Mouse (Mus musculus) liver, embryonic 14.5 days (tissue): Measurements from ENCODE around the gene Pdcd6ip. TPM values are rescaled to one million over a fixed set of nuclear protein-coding genes. Genes with fewer than 3 reads are reported as not detected.

ENCODE experiments used
- ATAC-seq: fragments of 200-750 bp; cut with Nextera tagmentation; 2 replicates; pipeline ENCODE4 v1.8.0; 2017; ENCODE audit warnings: moderate number of reproducible peaks, mild to moderate bottlenecking, moderate library complexity; ENCODE audit not compliant: insufficient read depth
- DNase-seq, 3 experiments: peaks; one replicate each; pipeline ENCODE4 v3.0.0-alpha.2; 2012 to 2013; ENCODE audit warnings: low read depth in 3 of 3, low spot score in 3 of 3
- H3K27ac ChIP-seq: fragments of 300-500 bp; sonication (generic); 2 replicates; pipeline ENCODE4 v1.5.1; 2014; ENCODE audit warnings: moderate library complexity, mild to moderate bottlenecking, control low read depth, inconsistent platforms
- H3K27me3 ChIP-seq: fragments of 300-500 bp; sonication (generic); 2 replicates; pipeline ENCODE4 v1.6.1; 2014; ENCODE audit warnings: mild to moderate bottlenecking, low read length, moderate library complexity; ENCODE audit not compliant: control insufficient read depth, insufficient read depth
- H3K36me3 ChIP-seq: fragments of 300-500 bp; sonication (generic); replicated peaks from 2 replicates; pipeline ENCODE4 v1.6.1; 2014; ENCODE audit warnings: low read depth; ENCODE audit not compliant: control insufficient read depth, insufficient read depth
- H3K4me1 ChIP-seq, 2 experiments: fragments of 200-500 bp in 1 of 2; fragments of 300-500 bp in 1 of 2; sonication (generic) in 1 of 2; replicated peaks; 2 replicates each; pipeline ENCODE4 v1.6.1; 2012 to 2014; ENCODE audit warnings: antibody characterized with exemption in 1 of 2, inconsistent platforms in 1 of 2, low read length in 1 of 2; ENCODE audit not compliant: control insufficient read depth in 2 of 2, insufficient read depth in 2 of 2
- H3K4me2 ChIP-seq: fragments of 300-500 bp; sonication (generic); 2 replicates; pipeline ENCODE4 v1.6.1; 2014; ENCODE audit warnings: low read depth, mild to moderate bottlenecking, control low read depth, moderate library complexity
- H3K4me3 ChIP-seq, 2 experiments: fragments of 200-500 bp in 1 of 2; fragments of 300-500 bp in 1 of 2; sonication (generic) in 1 of 2; 2 replicates each; pipeline ENCODE4 v1.5.1; 2012 to 2014; ENCODE audit warnings: low read depth in 2 of 2, low read length in 2 of 2, mild to moderate bottlenecking in 2 of 2, control low read depth in 1 of 2, inconsistent platforms in 1 of 2, moderate library complexity in 1 of 2; ENCODE audit not compliant: insufficient read depth in 1 of 2
- H3K9ac ChIP-seq: fragments of 300-500 bp; sonication (generic); replicated peaks from 2 replicates; pipeline ENCODE4 v1.6.1; 2014; ENCODE audit warnings: mild to moderate bottlenecking, control low read depth, moderate library complexity
- H3K9me3 ChIP-seq: fragments of 300-500 bp; sonication (generic); 2 replicates; pipeline ENCODE4 v1.6.1; 2016; ENCODE audit warnings: low read length, mixed read lengths; ENCODE audit not compliant: control insufficient read depth
- CTCF ChIP-seq: IDR thresholded peaks from 2 replicates; pipeline ENCODE4 v1.5.1; 2016; ENCODE audit warnings: antibody characterized with exemption, low read depth, control low read depth
- EP300 ChIP-seq: IDR thresholded peaks from 2 replicates; pipeline ENCODE4 v1.6.1; 2016; ENCODE audit warnings: antibody characterized with exemption, low read depth
- WGBS: fragments of 180-500 bp; shearing (Covaris S2); extraction: QIAGEN DNeasy Blood & Tissue Kit; methylation state at CpG from one replicate; pipeline ENCODE4 v1.1.7; 2014; ENCODE audit not compliant: insufficient replicate concordance; 5-methylcytosine and 5-hydroxymethylcytosine counted together
- polyA plus RNA-seq, 2 experiments: library from polyadenylated mRNA; depleted of rRNA in 1 of 2; stranded (reverse) in 1 of 2; unstranded in 1 of 2; fragments of >200 nt; fragmentation: Nextera tagmentation in 1 of 2; extraction: Ambion mirVana in 1 of 2; gene quantifications; 2 replicates each; pipeline versions ENCODE4 v1.2.1 to v1.2.3; 2012 to 2014

Pdcd6ip gene
- polyA plus RNA-seq, 2 experiments, result 23.4 to 29.4 TPM

GRCm38 (mm10) chr9:113670857-113671106 lies 37.3 kb downstream of the Pdcd6ip start:
- peaks cover 41% of the 10 kb centered on the region for H3K36me3 ChIP-seq
- ATAC-seq, result no peak
- no peak for DNase-seq
- H3K4me3 ChIP-seq, result no peak overlapping the region
- no peak for TF ChIP-seq EP300
- H3K27me3 ChIP-seq, result no peaks in the 10 kb centered on the region
- 83% methylated on average over 1 of the region's 1 CpGs for WGBS
- H3K4me2 ChIP-seq, result no peak overlapping the region
- no peak overlapping the region for H3K27ac ChIP-seq
- no peak overlapping the region for H3K9ac ChIP-seq
- no peaks in the 10 kb centered on the region for H3K4me1 ChIP-seq
- H3K9me3 ChIP-seq, result no peaks in the 10 kb centered on the region

- TF ChIP-seq EP300 (no peak), CTCF (no peak)
- H3K27ac ChIP-seq, result no peak overlapping the region
- H3K4me2 ChIP-seq, result no peak overlapping the region
- 82% methylated on average over 7 of the region's 7 CpGs for WGBS
- ATAC-seq, result no peak
- H3K9ac ChIP-seq, result no peak overlapping the region
- peaks cover 41% of the 10 kb centered on the region for H3K36me3 ChIP-seq
- H3K4me3 ChIP-seq, result no peak overlapping the region
- no peaks in the 10 kb centered on the region for H3K9me3 ChIP-seq
- no peaks in the 10 kb centered on the region for H3K27me3 ChIP-seq
- no peak for DNase-seq
- H3K4me1 ChIP-seq, result no peaks in the 10 kb centered on the region
These were observed 37.8 kb downstream of the Pdcd6ip start for GRCm38 (mm10) chr9:113670105-113670856.

- Histone ChIP-seq H3K9me3 (no peaks in the 10 kb centered on the region), H3K27ac (no peak overlapping the region), H3K9ac (no peak overlapping the region), H3K4me2 (no peak overlapping the region), H3K4me3 (no peak overlapping the region), H3K4me1 (no peaks in the 10 kb centered on the region), H3K36me3 (peaks cover 23% of the 10 kb centered on the region), H3K27me3 (no peaks in the 10 kb centered on the region)
- TF ChIP-seq EP300 (no peak), CTCF (no peak)
- no peak for ATAC-seq
- no peak for DNase-seq
- 76% methylated on average over 4 of the region's 4 CpGs for WGBS
These were observed 44.6 kb downstream of the Pdcd6ip start for GRCm38 (mm10) chr9:113663476-113663875.

GRCm38 (mm10) chr9:113657837-113658236 lies 50.2 kb downstream of the Pdcd6ip start:
- Histone ChIP-seq H3K27ac (no peak overlapping the region), H3K36me3 (peaks cover 34% of the 10 kb centered on the region), H3K4me2 (no peak overlapping the region), H3K4me1 (no peaks in the 10 kb centered on the region), H3K9ac (no peak overlapping the region), H3K4me3 (no peak overlapping the region), H3K9me3 (no peaks in the 10 kb centered on the region), H3K27me3 (no peaks in the 10 kb centered on the region)
- ATAC-seq (no peak), DNase-seq (no peak)
- WGBS, result 76% methylated on average over 1 of the region's 1 CpGs
- TF ChIP-seq EP300, result no peak
- no peak for TF ChIP-seq CTCF

GRCm38 (mm10) chr9:113653571-113653970 lies 54.5 kb downstream of the Pdcd6ip start:
- Histone ChIP-seq H3K4me1 (no peaks in the 10 kb centered on the region), H3K4me2 (no peak overlapping the region), H3K9ac (no peak overlapping the region), H3K27ac (no peak overlapping the region), H3K9me3 (no peaks in the 10 kb centered on the region), H3K4me3 (no peak overlapping the region), H3K36me3 (peaks cover 20% of the 10 kb centered on the region), H3K27me3 (no peaks in the 10 kb centered on the region)
- ATAC-seq, result no peak
- 74% methylated on average over 8 of the region's 8 CpGs for WGBS
- DNase-seq, result no peak
- TF ChIP-seq EP300 (no peak), CTCF (no peak)
